Mouse (Mus musculus): ENCODE results near the gene Tchh. TPM values are rescaled to one million over a fixed set of nuclear protein-coding genes. Genes with fewer than 3 reads are reported as not detected.

The Tchh gene
- total RNA-seq (2014; rRNA removed) (under 0.01 and 0.09 TPM in 2 replicates), polyA plus RNA-seq (2012; rRNA removed) (0.02 and 0.04 TPM in 2 replicates)

- no peak within 1 kb of the TSS for H3K9ac ChIP-seq (ENCODE audit: low read depth, low read length)
- peaks cover 17% of the 10 kb centered on the region for H3K4me1 ChIP-seq (ENCODE audit: control insufficient read depth, insufficient read depth, low read length)
- no peak within 1 kb of the TSS for H3K27ac ChIP-seq (replicated peaks; ENCODE audit: insufficient read depth, low read depth, low read length)
- WGBS, result 93% methylated on average over 1 of the region's 1 CpGs
- no peak for TF ChIP-seq CTCF (IDR thresholded peaks at IDR 0.05; ENCODE audit: low read depth, low read length)
- TF ChIP-seq POLR2A (IDR thresholded peaks at IDR 0.05; ENCODE audit: extremely low read depth, insufficient read depth, low read length), result no peak
- no peaks in the 10 kb centered on the region for H3K79me2 ChIP-seq (ENCODE audit: control insufficient read depth, insufficient read depth, low read length)
- H3K27me3 ChIP-seq (ENCODE audit: control insufficient read depth, insufficient read depth, low read length), result peaks cover 4% of the 10 kb centered on the region; the same call in 1 of the 2 replicates
- H3K4me3 ChIP-seq (ENCODE audit: insufficient read depth, low read depth, low read length), result no peak within 1 kb of the TSS
- H3K36me3 ChIP-seq (ENCODE audit: control insufficient read depth, insufficient read depth, low read length), result no peaks in the 10 kb centered on the region
- DNase-seq (ENCODE audit: extremely low read depth, low read depth, low spot score), result no peak
These were observed at the start of gene Tchh for GRCm38 (mm10) chr3:93442030-93442429. Tchh (plus strand) TSS chr3:93442330.

- Histone ChIP-seq H3K4me3 (ENCODE audit: insufficient read depth, low read depth, low read length) (no peak within 1 kb of the TSS), H3K9ac (ENCODE audit: low read depth, low read length) (no peak within 1 kb of the TSS), H3K79me2 (ENCODE audit: control insufficient read depth, insufficient read depth, low read length) (no peaks in the 10 kb centered on the region), H3K36me3 (ENCODE audit: control insufficient read depth, insufficient read depth, low read length) (no peaks in the 10 kb centered on the region), H3K4me1 (ENCODE audit: control insufficient read depth, insufficient read depth, low read length) (no peaks in the 10 kb centered on the region), H3K27me3 (ENCODE audit: control insufficient read depth, insufficient read depth, low read length) (no peaks in the 10 kb centered on the region), H3K27ac (replicated peaks; ENCODE audit: insufficient read depth, low read depth, low read length) (no peak within 1 kb of the TSS)
- TF ChIP-seq POLR2A (IDR thresholded peaks at IDR 0.05; ENCODE audit: extremely low read depth, insufficient read depth, low read length) (no peak), CTCF (IDR thresholded peaks at IDR 0.05; ENCODE audit: low read depth, low read length) (no peak)
- 18% methylated on average over 2 of the region's 2 CpGs for WGBS
- no peak for DNase-seq (ENCODE audit: extremely low read depth, low read depth, low spot score)
These were observed 48.8 kb upstream of the Tchh start, which contains the start of gene Rptn for GRCm38 (mm10) chr3:93393366-93393765. Rptn (plus strand) TSS chr3:93393699.

GRCm38 (mm10) chr3:93403936-93404335 is 38.2 kb upstream of the Tchh start:
- Histone ChIP-seq H3K9ac (ENCODE audit: low read depth, low read length) (no peak overlapping the region), H3K36me3 (ENCODE audit: control insufficient read depth, insufficient read depth, low read length) (no peaks in the 10 kb centered on the region), H3K27me3 (ENCODE audit: control insufficient read depth, insufficient read depth, low read length) (no peaks in the 10 kb centered on the region), H3K79me2 (ENCODE audit: control insufficient read depth, insufficient read depth, low read length) (no peaks in the 10 kb centered on the region), H3K27ac (replicated peaks; ENCODE audit: insufficient read depth, low read depth, low read length) (no peak overlapping the region), H3K4me1 (ENCODE audit: control insufficient read depth, insufficient read depth, low read length) (no peaks in the 10 kb centered on the region), H3K4me3 (ENCODE audit: insufficient read depth, low read depth, low read length) (no peak overlapping the region)
- DNase-seq (ENCODE audit: extremely low read depth, low read depth, low spot score), result no peak
- TF ChIP-seq CTCF (IDR thresholded peaks at IDR 0.05; ENCODE audit: low read depth, low read length) (no peak), POLR2A (IDR thresholded peaks at IDR 0.05; ENCODE audit: extremely low read depth, insufficient read depth, low read length) (no peak)
- WGBS, result 90% methylated on average over 3 of the region's 3 CpGs

- TF ChIP-seq POLR2A (IDR thresholded peaks at IDR 0.05; ENCODE audit: extremely low read depth, insufficient read depth, low read length), result no peak
- TF ChIP-seq CTCF (IDR thresholded peaks at IDR 0.05; ENCODE audit: low read depth, low read length), result peak; percentile 73
- Histone ChIP-seq H3K9ac (ENCODE audit: low read depth, low read length) (no peak overlapping the region), H3K27me3 (ENCODE audit: control insufficient read depth, insufficient read depth, low read length) (no peaks in the 10 kb centered on the region), H3K4me1 (ENCODE audit: control insufficient read depth, insufficient read depth, low read length) (no peaks in the 10 kb centered on the region), H3K79me2 (ENCODE audit: control insufficient read depth, insufficient read depth, low read length) (no peaks in the 10 kb centered on the region), H3K4me3 (ENCODE audit: insufficient read depth, low read depth, low read length) (no peak overlapping the region), H3K36me3 (ENCODE audit: control insufficient read depth, insufficient read depth, low read length) (no peaks in the 10 kb centered on the region), H3K27ac (replicated peaks; ENCODE audit: insufficient read depth, low read depth, low read length) (no peak overlapping the region)
- 21% methylated on average over 5 of the region's 5 CpGs for WGBS
- DNase-seq (ENCODE audit: extremely low read depth, low read depth, low spot score), result peak; percentile 33
These were observed 35.1 kb upstream of the Tchh start for GRCm38 (mm10) chr3:93406992-93407391.

- Histone ChIP-seq H3K4me1 (ENCODE audit: control insufficient read depth, insufficient read depth, low read length) (no peaks in the 10 kb centered on the region), H3K27me3 (ENCODE audit: control insufficient read depth, insufficient read depth, low read length) (no peaks in the 10 kb centered on the region), H3K9ac (ENCODE audit: low read depth, low read length) (no peak overlapping the region), H3K4me3 (ENCODE audit: insufficient read depth, low read depth, low read length) (no peak overlapping the region), H3K27ac (replicated peaks; ENCODE audit: insufficient read depth, low read depth, low read length) (no peak overlapping the region), H3K79me2 (ENCODE audit: control insufficient read depth, insufficient read depth, low read length) (no peaks in the 10 kb centered on the region), H3K36me3 (ENCODE audit: control insufficient read depth, insufficient read depth, low read length) (no peaks in the 10 kb centered on the region)
- no peak for DNase-seq (ENCODE audit: extremely low read depth, low read depth, low spot score)
- TF ChIP-seq CTCF (IDR thresholded peaks at IDR 0.05; ENCODE audit: low read depth, low read length) (no peak), POLR2A (IDR thresholded peaks at IDR 0.05; ENCODE audit: extremely low read depth, insufficient read depth, low read length) (no peak)
- WGBS, result 29% methylated on average over 2 of the region's 2 CpGs
These were observed 30.2 kb upstream of the Tchh start for GRCm38 (mm10) chr3:93411905-93412304.

GRCm38 (mm10) chr3:93431673-93432072 is 10.5 kb upstream of the Tchh start:
- no peak for DNase-seq (ENCODE audit: extremely low read depth, low read depth, low spot score)
- no peak overlapping the region for H3K9ac ChIP-seq (ENCODE audit: low read depth, low read length)
- WGBS, result 73% methylated on average over 3 of the region's 3 CpGs

More at GRCm38 (mm10) chr3:93431673-93432072, 10.5 kb upstream of the Tchh start:
- Histone ChIP-seq H3K79me2 (ENCODE audit: control insufficient read depth, insufficient read depth, low read length) (no peaks in the 10 kb centered on the region), H3K4me1 (ENCODE audit: control insufficient read depth, insufficient read depth, low read length) (no peaks in the 10 kb centered on the region), H3K4me3 (ENCODE audit: insufficient read depth, low read depth, low read length) (no peak overlapping the region), H3K27me3 (ENCODE audit: control insufficient read depth, insufficient read depth, low read length) (no peaks in the 10 kb centered on the region), H3K27ac (replicated peaks; ENCODE audit: insufficient read depth, low read depth, low read length) (no peak overlapping the region), H3K36me3 (ENCODE audit: control insufficient read depth, insufficient read depth, low read length) (no peaks in the 10 kb centered on the region)
- TF ChIP-seq CTCF (IDR thresholded peaks at IDR 0.05; ENCODE audit: low read depth, low read length), result no peak
- no peak for TF ChIP-seq POLR2A (IDR thresholded peaks at IDR 0.05; ENCODE audit: extremely low read depth, insufficient read depth, low read length)

Measured in liver, adult 2 months (tissue).